Mouse (Mus musculus): ENCODE results near the gene Slc25a23.

The Slc25a23 gene

DNA sequence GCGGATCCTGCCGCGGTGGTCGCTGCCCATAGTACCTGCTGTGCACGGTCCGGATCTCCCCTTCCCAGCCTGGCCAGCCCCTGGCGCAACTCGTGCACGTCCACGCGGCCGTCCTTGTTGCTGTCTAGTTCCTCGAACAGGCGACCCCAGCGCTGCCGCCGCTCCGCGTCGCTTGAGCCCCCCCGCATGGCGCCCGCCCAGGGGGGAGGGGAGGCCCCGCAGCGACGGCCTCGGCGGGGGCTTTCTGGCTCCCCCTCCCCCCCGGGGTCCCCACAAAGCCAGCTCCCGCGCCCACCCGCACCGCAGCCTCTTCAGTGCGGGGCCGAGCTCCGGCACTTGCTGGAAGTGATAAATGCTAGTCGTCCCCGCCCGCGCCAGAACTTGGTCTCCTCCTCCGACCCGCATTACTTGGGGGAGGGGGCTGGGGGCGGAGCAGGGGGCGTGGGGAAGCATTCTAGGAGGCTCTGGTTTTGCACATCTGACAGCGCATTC is at the start of gene Slc25a23:
Slc25a23 (minus strand) TSS at position 378 of the 492 bp plus-strand sequence.
- peak; percentile 84 for DNase-seq (ENCODE audit: low spot score)

- no peak for DNase-seq (ENCODE audit: low spot score)
These were observed 49.1 kb upstream of the Slc25a23 start for GRCm38 (mm10) chr17:57108666-57109171.

DNA sequence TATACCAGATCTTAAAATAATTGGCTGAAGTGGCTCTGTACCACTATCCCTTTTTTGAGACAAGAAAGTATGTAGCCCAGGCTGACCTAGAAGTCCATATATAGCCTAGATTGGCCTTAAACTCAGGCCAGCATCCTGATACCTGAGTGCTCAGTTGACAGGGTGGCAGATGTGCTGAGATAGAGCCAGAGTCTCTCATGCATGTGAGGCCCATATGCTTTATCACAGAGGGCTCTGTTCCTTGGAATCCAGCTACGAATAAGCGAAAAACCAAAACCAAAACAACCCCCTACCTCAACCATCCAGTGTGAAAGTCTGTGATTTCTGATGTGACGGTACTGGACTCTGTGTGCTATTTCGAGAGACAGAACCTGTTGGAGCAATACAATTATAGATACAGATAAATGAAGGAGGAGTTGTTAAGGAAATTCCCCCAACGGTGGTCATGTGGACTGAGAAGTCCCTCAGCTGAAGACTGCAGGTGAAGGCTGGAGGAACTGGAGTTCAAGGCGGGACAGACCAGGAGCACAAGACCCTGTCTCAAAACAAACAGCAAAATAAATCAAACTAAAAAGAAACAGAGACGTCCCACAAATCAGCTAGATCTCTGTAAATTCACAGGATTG is 48.5 kb upstream of the Slc25a23 start:
- DNase-seq (ENCODE audit: low spot score) = no peak

- DNase-seq (ENCODE audit: low spot score) = no peak
These were observed 47.4 kb upstream of the Slc25a23 start for GRCm38 (mm10) chr17:57107064-57107463.

GRCm38 (mm10) chr17:57106035-57106368 is 46.3 kb upstream of the Slc25a23 start:
- no peak for DNase-seq (ENCODE audit: low spot score)

GRCm38 (mm10) chr17:57105181-57106034 is 45.7 kb upstream of the Slc25a23 start, which contains the start of gene Tnfsf9:
Tnfsf9 (plus strand) TSS chr17:57105325.
- DNase-seq (ENCODE audit: low spot score) = peak; percentile 77

DNA sequence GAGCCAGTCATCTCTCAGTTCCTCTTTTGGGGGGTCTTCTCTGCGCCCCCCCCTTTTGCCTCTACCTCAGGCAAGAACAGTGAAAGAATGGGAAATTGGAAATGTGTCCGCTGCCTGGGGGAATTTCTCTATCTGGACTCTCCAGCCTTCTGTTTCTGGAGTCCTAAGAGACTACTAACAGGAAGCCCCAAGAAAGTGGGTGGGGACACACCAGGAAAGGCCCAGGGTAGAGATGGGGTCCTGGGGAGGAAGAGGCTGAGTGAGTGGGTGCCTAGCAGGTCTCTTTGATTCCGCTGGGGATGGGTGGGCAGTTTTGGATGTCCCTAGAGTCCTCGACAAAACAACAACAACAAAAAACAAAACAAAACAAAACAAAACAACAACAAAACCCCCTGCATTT is 44.8 kb upstream of the Slc25a23 start:
- no peak for DNase-seq (ENCODE audit: low spot score)

DNA sequence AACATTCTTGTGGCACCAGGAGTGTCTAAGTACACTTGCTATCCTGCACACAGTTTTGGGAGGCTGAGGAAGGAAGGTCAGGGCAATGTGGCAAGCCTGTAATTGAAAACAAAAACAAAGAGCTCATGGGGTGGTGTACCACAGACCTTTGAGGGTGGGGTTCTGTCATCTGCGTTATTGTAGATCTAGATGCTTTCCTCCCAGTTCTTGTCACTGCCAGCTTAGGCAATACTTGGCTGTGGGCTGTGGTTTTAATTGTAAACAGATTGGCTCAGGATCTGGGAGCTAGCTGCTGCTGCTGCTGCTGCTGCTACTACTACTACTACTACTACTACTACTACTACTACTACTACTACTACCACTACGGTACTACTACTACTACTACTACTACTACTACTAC is 42.6 kb upstream of the Slc25a23 start:
- DNase-seq (ENCODE audit: low spot score) = no peak

DNA sequence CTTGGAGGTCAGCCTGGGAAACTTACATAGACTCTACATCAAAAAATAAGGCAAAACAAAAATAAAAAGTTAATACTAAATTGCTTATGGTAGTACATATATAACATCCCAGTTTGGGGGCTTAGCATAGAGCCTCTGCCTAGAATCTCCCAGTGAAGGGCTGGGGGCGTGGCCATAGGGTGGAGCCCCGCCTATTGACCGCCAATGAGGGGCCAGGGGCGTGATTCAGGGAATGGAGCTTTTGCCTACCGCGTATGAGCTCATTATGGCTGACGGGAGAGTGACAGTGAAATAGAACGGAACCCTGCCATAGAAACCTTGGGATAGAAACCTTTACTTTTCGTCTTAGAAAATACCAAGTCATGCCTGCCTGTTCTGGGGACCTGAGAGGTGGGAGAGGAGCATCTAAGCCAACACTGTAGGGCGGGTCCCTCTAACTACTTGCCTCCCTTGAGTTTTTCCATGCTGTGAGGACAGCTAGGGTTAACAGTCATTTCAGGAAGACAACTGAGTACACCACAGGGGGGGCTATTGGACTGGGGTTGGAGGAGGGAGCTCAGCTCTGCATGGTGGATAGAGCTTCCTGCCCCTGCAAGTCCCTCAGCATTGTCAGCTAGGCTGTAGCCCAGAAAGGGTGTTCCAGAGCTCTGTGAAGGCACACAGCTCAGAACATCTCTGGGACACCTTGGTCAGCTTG is 40.1 kb upstream of the Slc25a23 start:
- DNase-seq (ENCODE audit: low spot score) = peak; percentile 47

GRCm38 (mm10) chr17:57098321-57098720 is 38.7 kb upstream of the Slc25a23 start:
- DNase-seq (ENCODE audit: low spot score) = no peak

- peak; percentile 86 for DNase-seq (ENCODE audit: low spot score)
These were observed 36.9 kb upstream of the Slc25a23 start for GRCm38 (mm10) chr17:57096623-57096920.

DNA sequence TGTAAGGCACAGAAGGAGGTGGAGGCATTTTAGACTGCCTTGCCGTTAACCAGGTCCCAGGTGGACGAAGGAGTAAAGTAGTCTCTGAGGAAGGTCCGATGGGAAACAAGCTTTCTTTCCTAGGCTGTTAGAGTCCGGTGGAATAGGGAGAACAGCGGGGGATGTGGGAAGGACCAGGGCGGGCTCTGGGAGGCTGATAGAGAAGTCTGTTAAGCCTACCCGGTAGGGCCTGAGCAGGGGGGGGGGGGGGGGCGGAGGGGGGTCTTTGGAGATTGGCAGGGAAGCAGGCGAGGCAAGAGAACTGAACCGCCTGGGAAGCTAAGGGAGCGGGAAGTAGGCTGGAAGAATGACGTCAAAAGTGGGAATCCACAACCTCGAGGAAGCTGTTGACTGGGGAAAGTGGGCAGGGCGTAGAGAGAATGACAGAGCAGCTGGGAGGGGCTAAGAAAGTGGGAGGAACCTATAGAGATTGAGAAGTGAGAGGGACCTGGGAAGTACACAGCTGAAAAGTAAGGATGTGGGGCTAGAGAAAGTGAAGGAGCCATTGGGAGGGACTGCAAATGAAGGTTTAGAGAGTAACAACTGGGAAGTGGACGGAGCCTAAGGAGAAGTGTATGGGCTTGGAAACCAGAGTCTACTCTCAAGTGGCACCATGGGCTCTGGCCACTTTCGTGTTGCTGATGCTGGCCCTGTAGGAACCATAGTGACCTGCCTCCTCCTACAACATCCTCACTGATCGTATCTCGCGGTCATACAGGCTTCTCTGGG is 36.4 kb upstream of the Slc25a23 start:
- DNase-seq (ENCODE audit: low spot score) = peak; percentile 83

DNA sequence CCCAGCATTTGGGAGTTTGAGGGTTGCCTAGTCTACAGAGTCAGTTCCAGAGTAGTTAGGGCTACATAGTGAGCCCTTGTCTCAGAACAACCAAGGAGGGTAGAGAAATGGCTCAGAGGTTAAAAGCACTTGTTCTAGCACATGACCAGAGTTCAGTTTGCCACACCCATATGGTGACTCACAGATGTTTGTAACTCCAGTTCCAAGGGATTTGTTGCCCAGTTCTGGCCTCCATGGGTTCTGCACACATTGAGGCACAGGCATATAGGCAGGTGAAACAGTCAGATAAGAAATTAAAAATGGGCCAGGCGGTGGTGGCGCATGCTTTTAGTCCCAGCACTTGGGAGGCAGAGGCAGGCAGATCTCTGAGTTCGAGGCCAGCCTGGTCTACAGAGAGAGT is 34.6 kb upstream of the Slc25a23 start:
- DNase-seq (ENCODE audit: low spot score) = no peak

GRCm38 (mm10) chr17:57087049-57087832 is 27.6 kb upstream of the Slc25a23 start, which contains the start of gene Tubb4a:
Tubb4a (minus strand) TSS chr17:57087782.
- DNase-seq (ENCODE audit: low spot score) = peak; percentile 77

- no peak for DNase-seq (ENCODE audit: low spot score)
These were observed 26.5 kb upstream of the Slc25a23 start for GRCm38 (mm10) chr17:57085970-57086757.

DNA sequence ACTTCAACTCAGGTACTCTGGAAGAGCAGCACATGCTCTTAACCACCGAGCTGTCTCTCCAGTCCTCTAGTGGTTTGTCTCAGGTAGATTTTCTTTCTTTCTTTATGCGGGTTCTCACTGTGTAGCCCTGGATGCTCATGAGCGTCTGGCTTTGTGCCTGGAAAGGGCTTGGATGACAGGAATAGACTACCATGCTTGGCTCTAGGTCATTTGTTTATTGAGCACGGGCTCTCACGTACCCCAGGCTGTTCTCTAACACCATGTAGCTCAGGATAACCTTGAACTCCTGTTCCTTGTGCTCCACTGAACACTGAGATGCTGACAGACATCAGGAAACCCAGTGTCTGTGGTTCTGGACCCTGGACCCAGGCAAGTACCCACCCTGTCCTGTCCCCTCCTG is 22.8 kb upstream of the Slc25a23 start:
- DNase-seq (ENCODE audit: low spot score) = no peak

DNA sequence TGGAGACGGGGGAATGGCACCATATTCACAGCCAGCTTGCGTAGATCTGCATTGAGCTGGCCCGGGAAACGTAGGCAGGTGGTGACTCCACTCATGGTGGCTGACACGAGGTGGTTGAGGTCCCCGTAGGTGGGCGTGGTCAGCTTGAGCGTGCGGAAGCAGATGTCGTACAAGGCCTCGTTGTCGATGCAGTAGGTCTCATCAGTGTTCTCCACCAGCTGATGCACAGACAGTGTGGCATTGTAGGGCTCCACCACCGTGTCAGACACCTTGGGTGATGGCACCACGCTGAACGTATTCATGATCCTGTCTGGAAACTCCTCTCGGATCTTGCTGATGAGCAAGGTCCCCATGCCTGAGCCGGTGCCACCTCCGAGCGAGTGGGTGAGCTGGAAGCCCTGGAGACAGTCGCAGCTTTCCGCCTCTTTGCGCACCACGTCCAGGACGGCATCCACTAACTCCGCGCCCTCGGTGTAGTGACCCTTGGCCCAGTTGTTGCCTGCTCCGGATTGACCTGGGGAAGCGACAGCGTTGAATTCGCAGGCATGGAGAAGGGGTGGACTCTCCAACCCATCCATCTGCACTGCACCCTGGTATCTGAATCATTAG is 21.7 kb upstream of the Slc25a23 start:
- no peak for DNase-seq (ENCODE audit: low spot score)

GRCm38 (mm10) chr17:57079919-57080318 is 20.3 kb upstream of the Slc25a23 start:
- DNase-seq (ENCODE audit: low spot score) = no peak

GRCm38 (mm10) chr17:57078336-57078735 is 18.7 kb upstream of the Slc25a23 start, which contains the start of gene Dennd1c:
Dennd1c (minus strand) TSS chr17:57078514.
- no peak for DNase-seq (ENCODE audit: low spot score)

GRCm38 (mm10) chr17:57076916-57077315 is 17.3 kb upstream of the Slc25a23 start:
- no peak for DNase-seq (ENCODE audit: low spot score)
